Mouse (Mus musculus): ENCODE measurements around the gene Prcd. TPM values are rescaled to one million over a fixed set of nuclear protein-coding genes. Genes with fewer than 3 reads are reported as not detected.

Prcd gene
- polyA plus RNA-seq, 1 experiment from 2014 or later = 0.39 TPM

GRCm38 (mm10) chr11:116619156-116619555 is 34.2 kb upstream of the Prcd start:
- H3K36me3 ChIP-seq = no peaks in the 10 kb centered on the region
- H3K4me3 ChIP-seq = no peak overlapping the region
- H3K9me3 ChIP-seq = no peaks in the 10 kb centered on the region
- peaks cover 49% of the 10 kb centered on the region for H3K4me1 ChIP-seq
- WGBS = 80% methylated on average over 7 of the region's 7 CpGs
- no peak for ATAC-seq (ENCODE audit: low FRiP score, low read depth)
- H3K4me2 ChIP-seq (replicated peaks) = peak overlapping the region; percentile 31; the same call in 1 of the 2 replicates
- no peak overlapping the region for H3K9ac ChIP-seq
- H3K27me3 ChIP-seq (replicated peaks) = peaks cover 7% of the 10 kb centered on the region
- H3K27ac ChIP-seq = no peak overlapping the region

GRCm38 (mm10) chr11:116619561-116619960 is 33.8 kb upstream of the Prcd start:
- 50% methylated on average over 8 of the region's 8 CpGs for WGBS
- H3K9me3 ChIP-seq = no peaks in the 10 kb centered on the region
- peaks cover 50% of the 10 kb centered on the region for H3K4me1 ChIP-seq
- H3K27me3 ChIP-seq (replicated peaks) = peaks cover 9% of the 10 kb centered on the region
- H3K9ac ChIP-seq = no peak overlapping the region
- peak overlapping the region; percentile 31; the same call in 1 of the 2 replicates for H3K4me2 ChIP-seq (replicated peaks)
- no peak overlapping the region for H3K27ac ChIP-seq
- ATAC-seq (ENCODE audit: low FRiP score, low read depth) = no peak
- no peak overlapping the region for H3K4me3 ChIP-seq
- H3K36me3 ChIP-seq = no peaks in the 10 kb centered on the region

GRCm38 (mm10) chr11:116620073-116620472 is 33.3 kb upstream of the Prcd start:
- ATAC-seq (ENCODE audit: low FRiP score, low read depth) = no peak
- H3K27ac ChIP-seq = no peak overlapping the region
- no peaks in the 10 kb centered on the region for H3K36me3 ChIP-seq
- whole genome bisulfite sequencing = 41% methylated on average over 9 of the region's 9 CpGs
- no peak overlapping the region for H3K9ac ChIP-seq
- H3K4me1 ChIP-seq = peaks cover 50% of the 10 kb centered on the region
- H3K4me2 ChIP-seq (replicated peaks) = peak overlapping the region; percentile 31; the same call in 1 of the 2 replicates
- H3K27me3 ChIP-seq (replicated peaks) = peaks cover 9% of the 10 kb centered on the region
- H3K4me3 ChIP-seq = no peak overlapping the region
- H3K9me3 ChIP-seq = no peaks in the 10 kb centered on the region

- peak overlapping the region; percentile 31 for H3K4me2 ChIP-seq (replicated peaks)
- H3K27ac ChIP-seq = no peak overlapping the region
- 79% methylated on average over 10 of the region's 10 CpGs for WGBS
- H3K9me3 ChIP-seq = no peaks in the 10 kb centered on the region
- ATAC-seq (ENCODE audit: low FRiP score, low read depth) = no peak
- peaks cover 9% of the 10 kb centered on the region for H3K27me3 ChIP-seq (replicated peaks)
- no peak overlapping the region for H3K4me3 ChIP-seq
- peaks cover 50% of the 10 kb centered on the region for H3K4me1 ChIP-seq
- no peaks in the 10 kb centered on the region for H3K36me3 ChIP-seq
- H3K9ac ChIP-seq = 0 out of 2 replicates have a peak overlapping the region, but pooled peaks have one; percentile 3
Observed at GRCm38 (mm10) chr11:116620559-116621253, 32.6 kb upstream of the Prcd start.

GRCm38 (mm10) chr11:116621258-116621704 is 32.1 kb upstream of the Prcd start:
- Histone ChIP-seq H3K36me3 (no peaks in the 10 kb centered on the region), H3K27me3 (replicated peaks) (peaks cover 9% of the 10 kb centered on the region), H3K4me2 (replicated peaks) (peak overlapping the region; percentile 81; the same call in 1 of the 2 replicates), H3K9ac (0 out of 2 replicates have a peak overlapping the region, but pooled peaks have one; percentile 3), H3K9me3 (no peaks in the 10 kb centered on the region), H3K4me3 (no peak overlapping the region), H3K27ac (no peak overlapping the region), H3K4me1 (peaks cover 46% of the 10 kb centered on the region)
- no peak for ATAC-seq (ENCODE audit: low FRiP score, low read depth)
- WGBS = 52% methylated on average over 6 of the region's 6 CpGs

GRCm38 (mm10) chr11:116623281-116624124 is 29.8 kb upstream of the Prcd start:
- Histone ChIP-seq H3K27ac (no peak overlapping the region), H3K4me1 (peaks cover 38% of the 10 kb centered on the region), H3K9ac (peak overlapping the region; percentile 57), H3K4me2 (replicated peaks) (peak overlapping the region; percentile 81), H3K9me3 (no peaks in the 10 kb centered on the region), H3K36me3 (no peaks in the 10 kb centered on the region), H3K4me3 (peak overlapping the region; percentile 58), H3K27me3 (replicated peaks) (peaks cover 9% of the 10 kb centered on the region)
- 6% methylated on average over 40 of the region's 40 CpGs for WGBS
- ATAC-seq (ENCODE audit: low FRiP score, low read depth) = 0 out of 2 replicates have a peak, but pooled peaks have one; percentile 24

- Histone ChIP-seq H3K27me3 (replicated peaks) (peaks cover 9% of the 10 kb centered on the region), H3K4me3 (peak overlapping the region; percentile 58), H3K4me1 (peaks cover 34% of the 10 kb centered on the region), H3K36me3 (no peaks in the 10 kb centered on the region), H3K9me3 (no peaks in the 10 kb centered on the region), H3K4me2 (replicated peaks) (peak overlapping the region; percentile 81), H3K9ac (peak overlapping the region; percentile 57), H3K27ac (no peak overlapping the region)
- 0 out of 2 replicates have a peak, but pooled peaks have one; percentile 37 for ATAC-seq (ENCODE audit: low FRiP score, low read depth)
- WGBS = 11% methylated on average over 42 of the region's 42 CpGs
Observed at GRCm38 (mm10) chr11:116624131-116624832, 29.1 kb upstream of the Prcd start.

- H3K36me3 ChIP-seq = no peaks in the 10 kb centered on the region
- WGBS = 76% methylated on average over 17 of the region's 17 CpGs
- peaks cover 24% of the 10 kb centered on the region for H3K4me1 ChIP-seq
- ATAC-seq (ENCODE audit: low FRiP score, low read depth) = no peak
- peaks cover 9% of the 10 kb centered on the region for H3K27me3 ChIP-seq (replicated peaks)
- H3K4me3 ChIP-seq = no peak overlapping the region
- H3K9ac ChIP-seq = no peak overlapping the region
- H3K27ac ChIP-seq = no peak overlapping the region
- no peak overlapping the region for H3K4me2 ChIP-seq (replicated peaks)
- no peaks in the 10 kb centered on the region for H3K9me3 ChIP-seq
Observed at GRCm38 (mm10) chr11:116625081-116626000, 28.0 kb upstream of the Prcd start.

- no peak within 1 kb of the TSS for H3K4me2 ChIP-seq (replicated peaks)
- H3K36me3 ChIP-seq = no peaks in the 10 kb centered on the region
- no peak within 1 kb of the TSS for H3K27ac ChIP-seq
- H3K27me3 ChIP-seq (replicated peaks) = peaks cover 9% of the 10 kb centered on the region
- WGBS = 69% methylated on average over 10 of the region's 10 CpGs
- H3K4me1 ChIP-seq = peaks cover 14% of the 10 kb centered on the region
- H3K4me3 ChIP-seq = no peak within 1 kb of the TSS
- H3K9me3 ChIP-seq = no peaks in the 10 kb centered on the region
- H3K9ac ChIP-seq = no peak within 1 kb of the TSS
- ATAC-seq (ENCODE audit: low FRiP score, low read depth) = no peak
Observed at GRCm38 (mm10) chr11:116626299-116627071, 26.8 kb upstream of the Prcd start, which contains the start of gene Rhbdf2. Gene Rhbdf2 (minus strand): TSS chr11:116627019.

GRCm38 (mm10) chr11:116627072-116628020 is 26.0 kb upstream of the Prcd start:
- Histone ChIP-seq H3K4me1 (peaks cover 10% of the 10 kb centered on the region), H3K27ac (no peak overlapping the region), H3K9ac (no peak overlapping the region), H3K9me3 (no peaks in the 10 kb centered on the region), H3K4me2 (replicated peaks) (no peak overlapping the region), H3K36me3 (no peaks in the 10 kb centered on the region), H3K4me3 (no peak overlapping the region), H3K27me3 (replicated peaks) (peaks cover 9% of the 10 kb centered on the region)
- ATAC-seq (ENCODE audit: low FRiP score, low read depth) = no peak
- 40% methylated on average over 10 of the region's 10 CpGs for WGBS

All from neural tube, embryonic 12.5 days (tissue).